Mouse (Mus musculus): ENCODE results near the gene Insrr. TPM values are rescaled to one million over a fixed set of nuclear protein-coding genes. Genes with fewer than 3 reads are reported as not detected.

Insrr gene
- total and polyA plus RNA-seq, 2 experiments from 2014 or later, result not detected

- Histone ChIP-seq H3K9ac (replicated peaks; ENCODE audit: low read depth, low read length) (no peak overlapping the region), H3K27ac (ENCODE audit: low read depth) (no peak overlapping the region), H3K9me3 (replicated peaks; ENCODE audit: control insufficient read depth, low read length) (no peaks in the 10 kb centered on the region), H3K27me3 (ENCODE audit: control insufficient read depth, insufficient read depth, low read length) (no peaks in the 10 kb centered on the region), H3K4me1 (ENCODE audit: control insufficient read depth, insufficient read depth) (no peaks in the 10 kb centered on the region), H3K36me3 (replicated peaks; ENCODE audit: control insufficient read depth, insufficient read depth, low read length) (no peaks in the 10 kb centered on the region), H3K4me2 (ENCODE audit: low read depth, low read length) (no peak overlapping the region), H3K4me3 (ENCODE audit: low read depth, low read length) (no peak overlapping the region)
- ATAC-seq (ENCODE audit: insufficient read depth, low read depth) (no peak), DNase-seq (ENCODE audit: low spot score) (no peak)
- TF ChIP-seq CTCF (IDR thresholded peaks at IDR 0.05; ENCODE audit: low read depth), result no peak
- no peak for TF ChIP-seq EP300 (IDR thresholded peaks at IDR 0.05; ENCODE audit: low read depth)
- 44% methylated on average over 10 of the region's 10 CpGs for WGBS
Observed at GRCm38 (mm10) chr3:87829025-87829424, 32.3 kb downstream of the Insrr start.

- no peaks in the 10 kb centered on the region for H3K9me3 ChIP-seq (replicated peaks; ENCODE audit: control insufficient read depth, low read length)
- no peaks in the 10 kb centered on the region for H3K27me3 ChIP-seq (ENCODE audit: control insufficient read depth, insufficient read depth, low read length)
- no peak for TF ChIP-seq EP300 (IDR thresholded peaks at IDR 0.05; ENCODE audit: low read depth)
- TF ChIP-seq CTCF (IDR thresholded peaks at IDR 0.05; ENCODE audit: low read depth), result no peak
- no peaks in the 10 kb centered on the region for H3K36me3 ChIP-seq (replicated peaks; ENCODE audit: control insufficient read depth, insufficient read depth, low read length)
- WGBS, result 76% methylated on average over 7 of the region's 7 CpGs
- H3K4me3 ChIP-seq (ENCODE audit: low read depth, low read length), result no peak overlapping the region
- no peak overlapping the region for H3K27ac ChIP-seq (ENCODE audit: low read depth)
- no peak for ATAC-seq (ENCODE audit: insufficient read depth, low read depth)
- H3K4me1 ChIP-seq (ENCODE audit: control insufficient read depth, insufficient read depth), result no peaks in the 10 kb centered on the region
- H3K4me2 ChIP-seq (ENCODE audit: low read depth, low read length), result no peak overlapping the region
- H3K9ac ChIP-seq (replicated peaks; ENCODE audit: low read depth, low read length), result no peak overlapping the region
- no peak for DNase-seq (ENCODE audit: low spot score)
Observed at GRCm38 (mm10) chr3:87832109-87832859, 35.5 kb downstream of the Insrr start.

GRCm38 (mm10) chr3:87833482-87833881, 36.7 kb downstream of the Insrr start:
- Histone ChIP-seq H3K4me3 (ENCODE audit: low read depth, low read length) (no peak overlapping the region), H3K4me1 (ENCODE audit: control insufficient read depth, insufficient read depth) (no peaks in the 10 kb centered on the region), H3K9me3 (replicated peaks; ENCODE audit: control insufficient read depth, low read length) (no peaks in the 10 kb centered on the region), H3K36me3 (replicated peaks; ENCODE audit: control insufficient read depth, insufficient read depth, low read length) (no peaks in the 10 kb centered on the region), H3K27ac (ENCODE audit: low read depth) (no peak overlapping the region), H3K4me2 (ENCODE audit: low read depth, low read length) (no peak overlapping the region), H3K27me3 (ENCODE audit: control insufficient read depth, insufficient read depth, low read length) (no peaks in the 10 kb centered on the region), H3K9ac (replicated peaks; ENCODE audit: low read depth, low read length) (no peak overlapping the region)
- no peak for ATAC-seq (ENCODE audit: insufficient read depth, low read depth)
- TF ChIP-seq CTCF (IDR thresholded peaks at IDR 0.05; ENCODE audit: low read depth), result no peak; the same call in 1 of the 2 replicates
- no peak for TF ChIP-seq EP300 (IDR thresholded peaks at IDR 0.05; ENCODE audit: low read depth)
- DNase-seq (ENCODE audit: low spot score), result no peak
- WGBS, result 65% methylated on average over 5 of the region's 5 CpGs

DNA sequence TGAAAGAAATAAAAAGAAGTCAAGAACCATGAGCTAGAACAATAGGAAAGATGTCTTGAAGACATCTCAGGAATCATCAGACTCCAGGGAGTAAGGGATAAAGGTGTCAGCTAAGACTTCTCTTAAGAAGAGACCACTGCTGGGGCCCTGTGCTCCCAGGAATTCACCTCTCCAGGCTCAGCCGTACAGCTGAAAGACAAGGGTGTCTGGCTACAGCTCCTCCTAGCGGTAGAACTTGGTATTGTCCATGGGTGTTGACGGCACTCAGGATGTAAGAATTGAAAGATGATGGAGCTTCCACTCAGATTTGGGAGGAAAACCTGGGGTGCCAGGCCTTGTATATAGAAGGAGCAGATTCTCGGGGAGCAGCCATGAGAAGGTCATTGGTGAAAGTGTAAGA, 41.9 kb downstream of the Insrr start:
- H3K27ac ChIP-seq (ENCODE audit: low read depth), result no peak overlapping the region
- DNase-seq (ENCODE audit: low spot score) (peak; percentile 46), ATAC-seq (ENCODE audit: insufficient read depth, low read depth) (no peak)
- no peak overlapping the region for H3K9ac ChIP-seq (replicated peaks; ENCODE audit: low read depth, low read length)
- H3K27me3 ChIP-seq (ENCODE audit: control insufficient read depth, insufficient read depth, low read length), result peaks cover 7% of the 10 kb centered on the region; the same call in 1 of the 2 replicates
- no peaks in the 10 kb centered on the region for H3K4me1 ChIP-seq (ENCODE audit: control insufficient read depth, insufficient read depth)
- no peak overlapping the region for H3K4me3 ChIP-seq (ENCODE audit: low read depth, low read length)
- TF ChIP-seq EP300 (IDR thresholded peaks at IDR 0.05; ENCODE audit: low read depth) (no peak), CTCF (IDR thresholded peaks at IDR 0.05; ENCODE audit: low read depth) (peak; percentile 92)
- H3K4me2 ChIP-seq (ENCODE audit: low read depth, low read length), result no peak overlapping the region
- no peaks in the 10 kb centered on the region for H3K9me3 ChIP-seq (replicated peaks; ENCODE audit: control insufficient read depth, low read length)
- no peaks in the 10 kb centered on the region for H3K36me3 ChIP-seq (replicated peaks; ENCODE audit: control insufficient read depth, insufficient read depth, low read length)
- 2% methylated on average over 4 of the region's 4 CpGs for WGBS

GRCm38 (mm10) chr3:87840858-87841257, 44.1 kb downstream of the Insrr start:
- no peak overlapping the region for H3K4me3 ChIP-seq (ENCODE audit: low read depth, low read length)
- no peak overlapping the region for H3K4me2 ChIP-seq (ENCODE audit: low read depth, low read length)
- no peaks in the 10 kb centered on the region for H3K36me3 ChIP-seq (replicated peaks; ENCODE audit: control insufficient read depth, insufficient read depth, low read length)
- H3K9me3 ChIP-seq (replicated peaks; ENCODE audit: control insufficient read depth, low read length), result no peaks in the 10 kb centered on the region
- ATAC-seq (ENCODE audit: insufficient read depth, low read depth), result no peak
- TF ChIP-seq EP300 (IDR thresholded peaks at IDR 0.05; ENCODE audit: low read depth) (no peak), CTCF (IDR thresholded peaks at IDR 0.05; ENCODE audit: low read depth) (no peak)
- peaks cover 7% of the 10 kb centered on the region; the same call in 1 of the 2 replicates for H3K27me3 ChIP-seq (ENCODE audit: control insufficient read depth, insufficient read depth, low read length)
- DNase-seq (ENCODE audit: low spot score), result no peak
- H3K9ac ChIP-seq (replicated peaks; ENCODE audit: low read depth, low read length), result no peak overlapping the region
- no peak overlapping the region for H3K27ac ChIP-seq (ENCODE audit: low read depth)
- no peaks in the 10 kb centered on the region for H3K4me1 ChIP-seq (ENCODE audit: control insufficient read depth, insufficient read depth)

DNA sequence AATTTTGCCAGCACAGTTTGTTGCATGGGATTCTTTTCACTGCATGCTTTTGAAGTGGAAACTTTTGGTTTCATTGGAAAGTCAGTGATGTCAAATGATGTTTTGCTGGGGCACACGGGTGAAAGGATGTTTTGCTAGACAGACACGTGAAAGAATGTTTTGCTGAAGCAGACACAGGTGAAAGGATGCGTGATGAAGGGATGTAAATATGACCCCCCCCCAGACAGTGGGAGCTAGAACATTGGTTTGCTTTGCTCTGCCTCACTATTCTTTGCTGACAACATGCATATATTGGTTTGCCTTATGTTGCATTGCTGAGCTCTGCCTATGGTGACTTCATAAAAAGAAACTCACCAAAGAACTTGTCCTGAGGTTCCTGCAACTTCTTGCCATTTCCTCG, 48.2 kb downstream of the Insrr start:
- no peak overlapping the region for H3K27ac ChIP-seq (ENCODE audit: low read depth)
- TF ChIP-seq CTCF (IDR thresholded peaks at IDR 0.05; ENCODE audit: low read depth), result no peak
- TF ChIP-seq EP300 (IDR thresholded peaks at IDR 0.05; ENCODE audit: low read depth), result no peak
- WGBS, result 70% methylated on average over 4 of the region's 4 CpGs
- H3K27me3 ChIP-seq (ENCODE audit: control insufficient read depth, insufficient read depth, low read length), result 0 out of 2 replicates have a peak, but pooled peaks cover 2% of the 10 kb centered on the region
- no peaks in the 10 kb centered on the region for H3K36me3 ChIP-seq (replicated peaks; ENCODE audit: control insufficient read depth, insufficient read depth, low read length)
- DNase-seq (ENCODE audit: low spot score) (no peak), ATAC-seq (ENCODE audit: insufficient read depth, low read depth) (no peak)
- H3K4me1 ChIP-seq (ENCODE audit: control insufficient read depth, insufficient read depth), result peaks cover 4% of the 10 kb centered on the region; the same call in 1 of the 2 replicates
- H3K4me3 ChIP-seq (ENCODE audit: low read depth, low read length), result no peak overlapping the region
- H3K9ac ChIP-seq (replicated peaks; ENCODE audit: low read depth, low read length), result no peak overlapping the region
- H3K9me3 ChIP-seq (replicated peaks; ENCODE audit: control insufficient read depth, low read length), result no peaks in the 10 kb centered on the region
- no peak overlapping the region for H3K4me2 ChIP-seq (ENCODE audit: low read depth, low read length)
